Mouse (Mus musculus) kidney, postnatal 0 days (tissue): Measurements from ENCODE around the gene Popdc3. TPM values are rescaled to one million over a fixed set of nuclear protein-coding genes. Genes with fewer than 3 reads are reported as not detected.
A peak's percentile ranks its signal among the peaks of the same experiment; 100 is the strongest.
"Not testable (repeated sequence)": the region's sequence is repeated elsewhere in the genome, so short reads cannot be mapped to it uniquely, and the experiment has no call there.

Source experiments
- ATAC-seq: fragments of 200-750 bp; cut with Nextera tagmentation; replicated peaks from 2 replicates; pipeline ENCODE4 v1.8.0; 2017; ENCODE audit warnings: low read depth, moderate number of reproducible peaks, moderate TSS enrichment, moderate library complexity; ENCODE audit not compliant: low FRiP score
- DNase-seq: peaks from one replicate; pipeline ENCODE4 v3.0.0-alpha.2; 2016; ENCODE audit warnings: low spot score
- H3K27ac ChIP-seq: fragments of 300-500 bp; sonication (generic); 2 replicates; pipeline ENCODE4 v1.5.1; 2014; ENCODE audit warnings: mild to moderate bottlenecking
- H3K27me3 ChIP-seq: fragments of 300-500 bp; sonication (generic); 2 replicates; pipeline ENCODE4 v1.6.1; 2014; ENCODE audit warnings: low read length, mixed read lengths; ENCODE audit not compliant: insufficient read depth
- H3K36me3 ChIP-seq: fragments of 300-500 bp; sonication (generic); 2 replicates; pipeline ENCODE4 v1.6.1; 2014; ENCODE audit warnings: low read length, mixed read lengths; ENCODE audit not compliant: insufficient read depth
- H3K4me1 ChIP-seq: fragments of 300-500 bp; sonication (generic); replicated peaks from 2 replicates; pipeline ENCODE4 v1.6.1; 2014; ENCODE audit warnings: antibody characterized with exemption, low read length, mixed read lengths; ENCODE audit not compliant: insufficient read depth
- H3K4me2 ChIP-seq: fragments of 300-500 bp; sonication (generic); 2 replicates; pipeline ENCODE4 v1.6.1; 2014; ENCODE audit warnings: mild to moderate bottlenecking, low read length, moderate library complexity, mixed read lengths
- H3K4me3 ChIP-seq: fragments of 300-500 bp; sonication (generic); replicated peaks from 2 replicates; pipeline ENCODE4 v1.5.1; 2014; ENCODE audit warnings: low read depth, low read length
- H3K9ac ChIP-seq: fragments of 300-500 bp; sonication (generic); 2 replicates; pipeline ENCODE4 v1.6.1; 2014; ENCODE audit warnings: low read depth, low read length
- H3K9me3 ChIP-seq: fragments of 300-500 bp; sonication (generic); replicated peaks from 2 replicates; pipeline ENCODE4 v1.6.1; 2016; ENCODE audit warnings: low read length, inconsistent platforms, mixed read lengths
- CTCF ChIP-seq: IDR thresholded peaks from 2 replicates; pipeline ENCODE4 v1.5.1; 2016; ENCODE audit warnings: antibody characterized with exemption, low read depth, mild to moderate bottlenecking, moderate library complexity
- WGBS: fragments of 180-500 bp; shearing (Covaris S2); extraction: QIAGEN DNeasy Blood & Tissue Kit; methylation state at CpG from one replicate; pipeline ENCODE4 v1.1.7; 2014; 5-methylcytosine and 5-hydroxymethylcytosine counted together
- polyA plus RNA-seq: library from polyadenylated mRNA; unstranded; fragments of >200 nt; fragmentation: Nextera tagmentation; extraction: Ambion mirVana; gene quantifications from 2 replicates; pipeline ENCODE4 v1.2.1, GENCODE M21; 2015

Popdc3 gene
- polyA plus RNA-seq, 1 experiment from 2014 or later, result 0.32 TPM

DNA sequence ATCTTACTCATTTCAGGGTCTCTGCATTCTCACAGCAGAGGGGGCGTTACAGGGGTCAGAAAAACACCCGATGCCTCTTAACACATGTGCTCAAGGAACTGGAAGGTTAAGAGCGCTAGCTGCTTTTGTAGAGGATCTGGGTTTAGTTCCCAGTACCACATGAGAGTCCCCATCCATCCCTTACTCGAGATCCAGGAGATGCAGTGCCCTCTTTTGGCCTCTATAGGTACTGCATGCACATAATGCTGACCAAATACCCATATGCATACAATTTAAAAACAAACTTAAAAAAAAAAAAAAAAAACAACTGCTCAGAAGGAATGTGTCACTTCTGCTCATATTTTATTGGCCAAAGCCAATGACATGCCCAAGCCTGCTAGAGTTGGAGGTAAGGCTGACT lies 166.5 kb downstream of the Popdc3 start:
- 87% methylated on average over 4 of the region's 4 CpGs for WGBS

DNA sequence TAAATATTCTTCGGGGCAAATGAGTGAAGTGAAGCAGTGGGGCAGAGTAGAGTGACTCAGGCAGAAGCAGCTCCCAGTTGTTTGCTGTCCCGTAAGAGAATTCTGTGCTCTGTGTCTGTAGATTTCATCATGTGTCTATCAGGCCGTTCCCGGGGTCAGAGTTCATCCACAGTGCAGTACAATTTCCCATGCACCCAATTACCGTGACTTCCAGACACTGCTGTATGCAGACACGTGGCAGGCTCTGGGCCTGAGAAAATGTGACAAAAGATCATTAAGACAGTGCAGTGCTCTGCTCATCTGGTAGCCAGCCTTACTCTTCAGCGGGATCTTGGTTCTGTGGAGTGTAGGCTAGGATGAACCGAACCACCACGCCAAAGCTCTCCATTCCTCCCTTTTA lies 167.3 kb downstream of the Popdc3 start:
- no peak for TF ChIP-seq CTCF
- Histone ChIP-seq H3K9me3 (no peaks in the 10 kb centered on the region), H3K4me3 (no peak overlapping the region), H3K27me3 (no peaks in the 10 kb centered on the region), H3K4me1 (no peaks in the 10 kb centered on the region), H3K9ac (no peak overlapping the region), H3K36me3 (no peaks in the 10 kb centered on the region), H3K4me2 (no peak overlapping the region), H3K27ac (no peak overlapping the region)
- 78% methylated on average over 9 of the region's 9 CpGs for WGBS
- ATAC-seq, result no peak
- no peak for DNase-seq

More for the DNA sequence above, 166.5 kb downstream of the Popdc3 start:
- no peak for TF ChIP-seq CTCF
- DNase-seq (no peak), ATAC-seq (no peak)
- Histone ChIP-seq H3K27me3 (no peaks in the 10 kb centered on the region), H3K4me1 (no peaks in the 10 kb centered on the region), H3K9me3 (no peaks in the 10 kb centered on the region), H3K9ac (no peak overlapping the region), H3K36me3 (no peaks in the 10 kb centered on the region), H3K4me2 (no peak overlapping the region), H3K4me3 (no peak overlapping the region), H3K27ac (no peak overlapping the region)

DNA sequence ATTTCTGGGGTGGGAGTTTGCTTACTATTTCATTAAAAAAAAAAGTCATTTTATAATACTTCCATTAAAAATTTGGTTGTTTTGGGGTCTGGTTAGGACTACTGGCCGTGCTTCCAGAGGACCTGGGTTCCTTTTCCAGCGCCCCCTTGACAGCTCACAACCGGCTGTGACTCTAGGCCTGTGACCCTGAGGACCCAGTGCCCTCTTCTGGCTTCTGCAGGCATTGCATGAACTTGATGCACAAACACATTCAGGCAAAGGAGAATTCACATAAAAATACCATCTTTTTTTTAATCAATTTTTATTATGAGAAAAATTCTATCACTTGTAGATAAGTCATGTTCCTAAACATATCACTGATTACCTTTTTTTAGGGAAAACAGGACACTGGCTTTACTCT lies 170.2 kb downstream of the Popdc3 start:
- not testable (repeated sequence) for H3K4me2 ChIP-seq, H3K9me3 ChIP-seq, H3K4me1 ChIP-seq, H3K36me3 ChIP-seq, ATAC-seq, H3K4me3 ChIP-seq, H3K27me3 ChIP-seq, H3K9ac ChIP-seq, H3K27ac ChIP-seq, DNase-seq
- TF ChIP-seq CTCF, result peak; percentile 26; the same call in 1 of the 2 replicates
- WGBS, result 76% methylated on average over 3 of the region's 3 CpGs

GRCm38 (mm10) chr10:45356091-45356490 lies 178.2 kb downstream of the Popdc3 start:
- H3K4me1 ChIP-seq, result no peaks in the 10 kb centered on the region
- no peak overlapping the region for H3K4me2 ChIP-seq
- ATAC-seq (no peak), DNase-seq (no peak)
- no peak for TF ChIP-seq CTCF
- H3K27ac ChIP-seq, result no peak overlapping the region
- 94% methylated on average over 6 of the region's 6 CpGs for WGBS
- no peaks in the 10 kb centered on the region for H3K9me3 ChIP-seq
- H3K9ac ChIP-seq, result no peak overlapping the region
- no peaks in the 10 kb centered on the region for H3K27me3 ChIP-seq
- H3K4me3 ChIP-seq, result no peak overlapping the region
- H3K36me3 ChIP-seq, result no peaks in the 10 kb centered on the region

GRCm38 (mm10) chr10:45363396-45363795 lies 185.5 kb downstream of the Popdc3 start:
- 34% methylated on average over 5 of the region's 5 CpGs for WGBS
- peak; percentile 15 for DNase-seq
- no peak overlapping the region for H3K4me3 ChIP-seq

GRCm38 (mm10) chr10:45366987-45367705 lies 189.2 kb downstream of the Popdc3 start:
- no peaks in the 10 kb centered on the region for H3K9me3 ChIP-seq
- TF ChIP-seq CTCF, result peak; percentile 34; the same call in 1 of the 2 replicates
- DNase-seq, result no peak
- H3K4me1 ChIP-seq, result no peaks in the 10 kb centered on the region
- WGBS, result 86% methylated on average over 17 of the region's 17 CpGs
- H3K4me3 ChIP-seq, result no peak overlapping the region
- no peak overlapping the region for H3K9ac ChIP-seq
- H3K27ac ChIP-seq, result no peak overlapping the region
- no peaks in the 10 kb centered on the region for H3K27me3 ChIP-seq
- H3K4me2 ChIP-seq, result no peak overlapping the region
- no peak for ATAC-seq
- H3K36me3 ChIP-seq, result no peaks in the 10 kb centered on the region

More at GRCm38 (mm10) chr10:45363396-45363795, 185.5 kb downstream of the Popdc3 start:
- no peak for TF ChIP-seq CTCF
- no peak for ATAC-seq
- no peaks in the 10 kb centered on the region for H3K4me1 ChIP-seq
- no peak overlapping the region for H3K27ac ChIP-seq
- no peaks in the 10 kb centered on the region for H3K27me3 ChIP-seq
- no peaks in the 10 kb centered on the region for H3K9me3 ChIP-seq
- H3K9ac ChIP-seq, result no peak overlapping the region
- H3K36me3 ChIP-seq, result no peaks in the 10 kb centered on the region
- no peak overlapping the region for H3K4me2 ChIP-seq

Other genes starting within 250 kb of the Popdc3 start
- gene Prep, start 110.9 kb upstream of the Popdc3 start, polyA plus RNA-seq, result 12.8 and 15.6 TPM in 2 replicates
- gene Bves, start 157.7 kb downstream of the Popdc3 start, polyA plus RNA-seq, result 0.91 and 0.93 TPM in 2 replicates